Mouse (Mus musculus) layer of hippocampus, adult 11-12 months (tissue): ENCODE data around the gene Gm1604a.
"Not testable (repeated sequence)": the region's sequence is repeated elsewhere in the genome, so short reads cannot be mapped to it uniquely, and the experiment has no call there.

Source experiments
- DNase-seq: peaks from one replicate; pipeline ENCODE4 v3.0.0; 2022; ENCODE audit warnings: low spot score

The Gm1604a gene

GRCm38 (mm10) chr17:7068997-7069539, 43.7 kb downstream of the Gm1604a start:
- DNase-seq = not testable (repeated sequence)

- DNase-seq = not testable (repeated sequence)
Measured at GRCm38 (mm10) chr17:7069561-7070240, 44.3 kb downstream of the Gm1604a start.

GRCm38 (mm10) chr17:7074494-7074893, 49.1 kb downstream of the Gm1604a start:
- DNase-seq = peak; percentile 50

GRCm38 (mm10) chr17:7075519-7075918, 50.2 kb downstream of the Gm1604a start:
- DNase-seq = not testable (repeated sequence)

GRCm38 (mm10) chr17:7079558-7079957, 54.2 kb downstream of the Gm1604a start:
- DNase-seq = peak; percentile 81

GRCm38 (mm10) chr17:7084523-7084922, 59.2 kb downstream of the Gm1604a start:
- not testable (repeated sequence) for DNase-seq

- DNase-seq = not testable (repeated sequence)
Measured at GRCm38 (mm10) chr17:7085469-7086168, 60.3 kb downstream of the Gm1604a start.

GRCm38 (mm10) chr17:7086836-7087235, 61.5 kb downstream of the Gm1604a start:
- DNase-seq = not testable (repeated sequence)

GRCm38 (mm10) chr17:7097835-7098519, 72.6 kb downstream of the Gm1604a start:
- not testable (repeated sequence) for DNase-seq

- DNase-seq = not testable (repeated sequence)
Measured at GRCm38 (mm10) chr17:7099096-7099495, 73.7 kb downstream of the Gm1604a start.

- DNase-seq = not testable (repeated sequence)
Measured at GRCm38 (mm10) chr17:7102945-7103344, 77.6 kb downstream of the Gm1604a start.

- DNase-seq = not testable (repeated sequence)
Measured at GRCm38 (mm10) chr17:7111658-7112057, 86.3 kb downstream of the Gm1604a start.

GRCm38 (mm10) chr17:7116265-7116664, 90.9 kb downstream of the Gm1604a start:
- DNase-seq = not testable (repeated sequence)

- DNase-seq = not testable (repeated sequence)
Measured at GRCm38 (mm10) chr17:7120835-7121234, 95.5 kb downstream of the Gm1604a start.

- not testable (repeated sequence) for DNase-seq
Measured at GRCm38 (mm10) chr17:7122554-7122953, 97.2 kb downstream of the Gm1604a start.

- not testable (repeated sequence) for DNase-seq
Measured at GRCm38 (mm10) chr17:7126475-7126874, 101.1 kb downstream of the Gm1604a start.

GRCm38 (mm10) chr17:7134002-7134401, 108.6 kb downstream of the Gm1604a start:
- DNase-seq = not testable (repeated sequence)

GRCm38 (mm10) chr17:7135277-7135676, 109.9 kb downstream of the Gm1604a start:
- not testable (repeated sequence) for DNase-seq
